Mouse (Mus musculus) MEL (cell line): ENCODE measurements at regions not wholly inside any gene's neighbourhood (a gene's known extent, or its start where the extent isn't known, plus 50 kb on each side); places are given as distances from the start of the nearest gene placed in this dataset.

ENCODE experiments used
- CHD2 ChIP-seq: IDR thresholded peaks from 2 replicates; pipeline ENCODE4 v1.6.1; 2011; ENCODE audit warnings: low read length, improper control_type of control experiment
- CTCF ChIP-seq, 3 experiments: IDR thresholded peaks in 2 of 3; conservative IDR thresholded peaks in 1 of 3; 2 replicates each; pipeline ENCODE4 v1.5.1; 2011 to 2012; ENCODE audit warnings: low read length in 3 of 3, low read depth in 2 of 3, mild to moderate bottlenecking in 2 of 3, improper control_type of control experiment in 1 of 3, inconsistent platforms in 1 of 3, mixed read lengths in 1 of 3, moderate library complexity in 1 of 3; ENCODE audit not compliant: control insufficient read depth in 1 of 3, insufficient read depth in 1 of 3, poor library complexity in 1 of 3, severe bottlenecking in 1 of 3
- EP300 ChIP-seq, 2 experiments: IDR thresholded peaks; 2 replicates each; pipeline ENCODE4 v1.6.1; 2011; ENCODE audit warnings: improper control_type of control experiment in 2 of 2, low read length in 2 of 2, low read depth in 1 of 2, mild to moderate bottlenecking in 1 of 2
- MYB ChIP-seq: IDR thresholded peaks from 2 replicates; pipeline ENCODE4 v1.6.1; 2011; ENCODE audit warnings: mild to moderate bottlenecking, low read depth, low read length, improper control_type of control experiment
- MYC ChIP-seq: IDR thresholded peaks from 2 replicates; pipeline ENCODE4 v1.6.1; 2011; ENCODE audit warnings: low read depth, mild to moderate bottlenecking, low read length, improper control_type of control experiment, moderate library complexity
- ZC3H11A ChIP-seq: IDR thresholded peaks from 2 replicates; pipeline ENCODE4 v1.6.1; 2012; ENCODE audit warnings: low read depth, mild to moderate bottlenecking, inconsistent platforms, low read length, improper control_type of control experiment

DNA sequence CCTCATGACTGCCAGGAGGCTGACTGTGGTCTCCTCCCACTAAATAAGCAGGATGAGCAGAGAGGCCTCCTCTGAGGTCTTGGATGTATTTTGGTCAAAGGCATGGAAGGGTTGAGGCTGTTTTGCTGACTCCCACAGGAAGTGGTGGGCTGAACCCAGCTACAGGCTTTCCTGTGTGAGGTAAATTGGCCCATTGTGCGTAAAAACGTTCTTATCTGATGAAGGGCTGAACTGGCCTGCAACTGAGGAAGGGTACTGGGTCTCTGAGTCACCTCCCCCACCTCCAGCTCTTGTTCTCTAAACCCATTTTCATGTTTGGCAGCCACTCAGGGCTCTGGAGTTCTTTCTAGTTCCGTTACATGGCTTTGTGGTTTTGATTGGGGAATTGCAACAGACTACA lies 138.7 kb downstream of the Cog6 start:
- TF ChIP-seq MYC (no peak), EP300 (IDR thresholded peaks at IDR 0.05; ENCODE audit: low read depth in 1 of 2, low read length in 2 of 2) (no peak), CHD2 (no peak), CTCF (IDR thresholded peaks at IDR 0.05 in 2 of 3, conservative IDR thresholded peaks at IDR 0.05 in 1 of 3; ENCODE audit: control insufficient read depth in 1 of 3, insufficient read depth in 1 of 3, low read depth in 2 of 3, low read length in 3 of 3, poor library complexity in 1 of 3, severe bottlenecking in 1 of 3) (no peak), ZC3H11A (no peak), MYB (no peak)
